Mouse (Mus musculus) neural tube, embryonic 11.5 days (tissue): Measurements from ENCODE around the gene Dnmbp. TPM values are rescaled to one million over a fixed set of nuclear protein-coding genes. Genes with fewer than 3 reads are reported as not detected.

Source experiments
- ATAC-seq: fragments of 200-750 bp; cut with Nextera tagmentation; 2 replicates; pipeline ENCODE4 v1.8.0; 2017; ENCODE audit warnings: moderate number of reproducible peaks, mild to moderate bottlenecking, moderate TSS enrichment, moderate library complexity; ENCODE audit not compliant: insufficient read depth, low FRiP score, low TSS enrichment
- DNase-seq: peaks from one replicate; pipeline ENCODE4 v3.0.0-alpha.2; 2015; ENCODE audit warnings: low spot score
- H3K27ac ChIP-seq: fragments of 300-500 bp; sonication (generic); 2 replicates; pipeline ENCODE4 v1.5.1; 2014; ENCODE audit warnings: low read depth, mild to moderate bottlenecking, low read length
- H3K27me3 ChIP-seq: fragments of 300-500 bp; sonication (generic); 2 replicates; pipeline ENCODE4 v1.6.1; 2014; ENCODE audit warnings: mild to moderate bottlenecking, low read length, mixed read lengths; ENCODE audit not compliant: control insufficient read depth, insufficient read depth
- H3K36me3 ChIP-seq: fragments of 300-500 bp; sonication (generic); 2 replicates; pipeline ENCODE4 v1.6.1; 2014; ENCODE audit warnings: mild to moderate bottlenecking, low read length, moderate library complexity, mixed read lengths; ENCODE audit not compliant: control insufficient read depth, insufficient read depth
- H3K4me1 ChIP-seq: fragments of 300-500 bp; sonication (generic); 2 replicates; pipeline ENCODE4 v1.6.1; 2014; ENCODE audit warnings: low read length, mixed read lengths; ENCODE audit not compliant: control insufficient read depth, insufficient read depth
- H3K4me2 ChIP-seq: fragments of 300-500 bp; sonication (generic); 2 replicates; pipeline ENCODE4 v1.6.1; 2014; ENCODE audit warnings: low read depth, mild to moderate bottlenecking, moderate library complexity
- H3K4me3 ChIP-seq: fragments of 300-500 bp; sonication (generic); 2 replicates; pipeline ENCODE4 v1.5.1; 2014; ENCODE audit warnings: low read depth, low read length
- H3K9ac ChIP-seq: fragments of 300-500 bp; sonication (generic); 2 replicates; pipeline ENCODE4 v1.6.1; 2014; ENCODE audit warnings: mild to moderate bottlenecking, low read length
- H3K9me3 ChIP-seq: fragments of 300-500 bp; sonication (generic); 2 replicates; pipeline ENCODE4 v1.6.1; 2016; ENCODE audit warnings: low read length; ENCODE audit not compliant: control insufficient read depth
- WGBS: fragments of 180-500 bp; shearing (Covaris S2); extraction: QIAGEN DNeasy Blood & Tissue Kit; methylation state at CpG from one replicate; pipeline ENCODE4 v1.1.7; 2014; 5-methylcytosine and 5-hydroxymethylcytosine counted together
- polyA plus RNA-seq: library from polyadenylated mRNA; unstranded; fragments of >200 nt; fragmentation: Nextera tagmentation; extraction: Ambion mirVana; gene quantifications from 2 replicates; pipeline ENCODE4 v1.2.1, GENCODE M21; 2014

The Dnmbp gene
- polyA plus RNA-seq, 1 experiment from 2014 or later, result 15.7 TPM

DNA sequence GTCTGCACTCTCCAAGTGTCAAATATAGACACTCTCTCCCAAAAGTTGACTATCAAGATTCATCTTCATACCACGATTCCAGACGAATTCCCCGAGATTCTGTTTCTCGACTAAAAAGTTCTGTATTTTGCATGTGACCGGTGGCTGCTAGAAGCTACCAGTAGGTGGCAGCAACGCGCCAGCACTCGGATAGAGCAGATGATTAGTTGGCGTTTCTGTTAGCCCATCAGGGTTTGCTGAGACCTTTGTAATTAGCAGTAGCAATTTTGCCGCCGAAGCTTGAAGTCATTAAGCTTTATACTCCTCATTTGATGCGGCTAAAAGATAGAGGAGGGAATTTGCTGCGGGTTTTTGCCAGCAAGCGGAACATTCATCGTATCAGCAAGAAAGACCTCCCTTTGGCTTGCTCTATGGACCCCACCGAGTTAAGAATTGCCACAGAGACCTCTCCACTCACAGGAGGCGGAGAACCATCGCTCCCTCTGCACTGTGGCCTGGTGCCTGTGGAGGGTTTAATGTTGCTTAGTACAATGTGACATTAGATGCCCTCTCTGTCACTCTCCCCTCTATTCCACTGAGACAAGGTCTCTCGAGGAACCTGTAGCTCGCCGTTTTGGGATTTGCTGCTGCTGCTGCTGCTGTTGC, 107.4 kb downstream of the Dnmbp start:
- Histone ChIP-seq H3K4me2 (no peak overlapping the region), H3K4me1 (no peaks in the 10 kb centered on the region), H3K4me3 (no peak overlapping the region), H3K27ac (no peak overlapping the region), H3K27me3 (no peaks in the 10 kb centered on the region), H3K36me3 (no peaks in the 10 kb centered on the region), H3K9me3 (no peaks in the 10 kb centered on the region), H3K9ac (peak overlapping the region; percentile 39)
- ATAC-seq (no peak), DNase-seq (peak; percentile 83)
- WGBS, result 29% methylated on average over 21 of the region's 21 CpGs

DNA sequence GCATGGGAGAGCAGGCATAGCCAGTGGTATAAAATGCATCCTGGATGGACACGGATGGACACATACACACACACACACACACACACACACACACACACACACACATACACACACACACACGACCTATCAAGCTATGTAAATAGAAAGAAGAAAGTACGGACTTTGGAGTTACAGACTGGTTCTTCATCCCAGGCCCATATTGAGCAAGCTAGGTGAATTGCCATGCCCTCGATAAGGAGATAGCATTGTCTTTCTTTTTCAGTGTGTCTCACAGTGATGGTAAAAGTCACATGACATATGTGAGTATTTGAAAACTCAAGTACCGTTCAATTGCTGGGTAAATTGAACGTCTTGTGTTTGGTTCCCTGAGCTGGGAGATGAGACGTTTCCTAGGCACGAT, 113.1 kb downstream of the Dnmbp start:
- 80% methylated on average over 8 of the region's 8 CpGs for WGBS
- Histone ChIP-seq H3K36me3 (no peaks in the 10 kb centered on the region), H3K4me1 (no peaks in the 10 kb centered on the region), H3K4me3 (no peak overlapping the region), H3K27ac (no peak overlapping the region), H3K9ac (no peak overlapping the region), H3K9me3 (no peaks in the 10 kb centered on the region), H3K4me2 (no peak overlapping the region), H3K27me3 (no peaks in the 10 kb centered on the region)
- ATAC-seq, result no peak
- no peak for DNase-seq

DNA sequence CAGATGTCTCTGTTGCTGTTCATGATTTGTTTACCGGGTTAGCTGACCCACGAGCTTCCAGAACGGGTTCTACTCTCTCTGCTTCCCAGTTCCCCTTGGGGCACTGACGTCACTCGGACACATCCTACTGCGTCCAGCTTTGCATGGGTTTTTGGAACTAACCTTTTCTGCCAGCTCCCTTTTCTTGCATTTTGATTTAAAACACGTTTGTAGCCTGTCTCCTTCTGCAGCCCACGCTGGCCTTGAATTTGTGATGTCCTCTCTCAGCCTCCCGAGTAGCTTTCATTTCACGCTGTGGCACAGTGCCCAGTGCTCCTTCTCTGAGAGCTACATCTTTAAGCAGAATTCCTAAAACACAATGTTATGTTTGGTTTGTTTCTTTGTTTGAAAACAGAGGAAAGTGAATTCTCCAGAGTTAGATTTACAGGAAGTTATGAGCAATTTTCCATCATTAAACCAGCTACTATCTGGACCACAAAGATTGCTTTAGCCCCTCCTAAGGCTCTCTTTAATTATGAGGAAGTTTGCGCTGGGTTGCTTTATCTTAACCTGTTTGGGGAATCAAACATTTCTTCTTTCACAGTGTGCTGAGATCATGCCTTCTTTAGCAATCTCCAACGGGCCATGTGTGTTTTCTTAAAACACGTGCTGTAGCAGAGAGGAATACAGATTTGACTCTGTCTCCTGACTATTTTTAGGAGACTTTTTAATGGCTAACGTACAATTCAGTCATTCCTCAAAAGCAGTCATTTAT, 124.2 kb downstream of the Dnmbp start:
- ATAC-seq (no peak), DNase-seq (no peak)
- Histone ChIP-seq H3K4me1 (no peaks in the 10 kb centered on the region), H3K4me3 (no peak overlapping the region), H3K36me3 (no peaks in the 10 kb centered on the region), H3K9me3 (no peaks in the 10 kb centered on the region), H3K27me3 (no peaks in the 10 kb centered on the region), H3K4me2 (no peak overlapping the region), H3K27ac (no peak overlapping the region), H3K9ac (no peak overlapping the region)
- WGBS, result 81% methylated on average over 14 of the region's 14 CpGs

DNA sequence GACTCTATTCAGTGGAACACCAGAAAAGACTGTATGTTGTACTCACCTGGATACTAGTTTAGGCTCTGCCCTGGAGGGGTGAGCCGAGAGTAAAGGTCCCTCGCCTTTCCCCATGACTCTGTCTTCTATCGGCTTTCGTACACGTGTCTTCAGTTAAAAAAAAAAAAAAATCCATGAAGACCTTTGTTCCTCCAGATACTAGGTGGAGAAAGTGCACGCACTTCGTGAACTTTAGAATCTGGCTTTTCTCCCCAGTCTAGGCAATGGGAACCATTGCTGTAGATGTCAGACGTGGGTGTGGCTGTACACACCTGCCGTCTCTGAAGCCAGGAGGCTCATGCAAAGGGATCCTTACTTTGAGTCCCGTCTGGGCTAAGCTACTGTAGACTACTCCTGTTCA, 126.7 kb downstream of the Dnmbp start:
- Histone ChIP-seq H3K4me1 (no peaks in the 10 kb centered on the region), H3K4me2 (no peak overlapping the region), H3K9ac (no peak overlapping the region), H3K27ac (no peak overlapping the region), H3K36me3 (no peaks in the 10 kb centered on the region), H3K4me3 (no peak overlapping the region), H3K9me3 (no peaks in the 10 kb centered on the region), H3K27me3 (no peaks in the 10 kb centered on the region)
- ATAC-seq (no peak), DNase-seq (no peak)
- 88% methylated on average over 10 of the region's 10 CpGs for WGBS

DNA sequence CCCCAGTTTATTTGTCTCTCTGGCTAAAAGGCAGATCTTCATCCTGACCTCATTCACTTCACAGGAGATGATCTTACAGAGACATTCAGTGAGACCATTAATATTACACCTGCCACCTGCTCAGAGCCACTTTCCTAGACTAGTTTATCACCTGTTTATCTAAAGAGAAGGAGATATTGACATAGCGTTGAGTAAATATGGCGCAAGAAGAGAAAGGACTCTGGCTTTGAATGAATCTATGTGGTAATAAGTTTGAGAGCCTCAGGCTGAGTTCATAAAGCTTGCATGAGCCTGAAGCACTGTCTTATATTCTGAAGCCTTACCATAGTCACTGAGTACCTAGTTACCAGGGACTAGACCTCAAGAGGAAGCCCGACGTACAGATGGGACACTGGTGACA, 128.6 kb downstream of the Dnmbp start:
- no peak overlapping the region for H3K27ac ChIP-seq
- WGBS, result 91% methylated on average over 4 of the region's 4 CpGs
- H3K4me1 ChIP-seq, result no peaks in the 10 kb centered on the region
- DNase-seq, result no peak
- no peaks in the 10 kb centered on the region for H3K9me3 ChIP-seq
- no peaks in the 10 kb centered on the region for H3K36me3 ChIP-seq
- ATAC-seq, result no peak
- no peak overlapping the region for H3K4me2 ChIP-seq
- H3K27me3 ChIP-seq, result no peaks in the 10 kb centered on the region
- H3K9ac ChIP-seq, result no peak overlapping the region
- no peak overlapping the region for H3K4me3 ChIP-seq

DNA sequence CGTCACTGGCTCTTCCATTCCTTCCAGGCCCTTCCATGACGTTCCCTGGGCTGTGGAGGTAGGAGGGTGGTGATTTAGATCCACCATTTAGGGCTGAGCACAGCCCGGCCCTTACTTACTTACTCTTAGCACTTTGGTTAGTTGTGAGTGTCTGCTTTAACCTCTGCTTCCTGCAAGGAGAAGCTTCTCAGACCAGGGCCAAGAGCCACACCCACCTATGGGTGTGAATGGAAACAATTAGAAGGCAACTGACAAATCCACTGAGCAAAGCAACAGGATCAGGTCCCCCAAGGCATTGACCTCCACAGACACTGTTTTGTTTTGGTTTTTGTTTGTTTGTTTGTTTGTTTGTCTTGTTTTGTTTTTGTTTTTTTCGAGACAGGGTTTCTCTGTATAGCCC, 130.7 kb downstream of the Dnmbp start:
- no peak for DNase-seq
- Histone ChIP-seq H3K36me3 (no peaks in the 10 kb centered on the region), H3K9ac (no peak overlapping the region), H3K4me2 (no peak overlapping the region), H3K27ac (no peak overlapping the region), H3K27me3 (no peaks in the 10 kb centered on the region), H3K4me1 (no peaks in the 10 kb centered on the region), H3K4me3 (no peak overlapping the region), H3K9me3 (no peaks in the 10 kb centered on the region)
- no peak for ATAC-seq
- WGBS, result 40% methylated on average over 4 of the region's 4 CpGs

DNA sequence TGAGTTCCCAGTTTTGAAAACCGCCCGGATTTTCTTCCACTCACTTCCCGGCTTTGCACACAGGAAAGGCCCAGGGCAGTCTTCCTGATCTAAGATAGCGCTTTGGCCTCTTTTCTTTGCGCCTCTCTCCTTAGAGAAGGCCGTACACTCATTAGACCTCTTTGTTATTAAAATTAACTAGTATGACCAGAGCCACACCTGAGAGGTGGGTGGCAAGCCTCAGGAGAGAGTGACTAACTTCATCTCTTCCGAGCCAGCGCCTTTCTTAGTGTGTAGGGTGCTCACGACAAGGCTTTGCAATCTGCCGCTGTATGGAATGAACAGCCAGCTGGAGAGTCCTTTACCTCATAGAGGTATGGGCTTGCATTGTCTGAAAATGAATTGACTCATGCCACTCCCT, 136.1 kb downstream of the Dnmbp start:
- Histone ChIP-seq H3K4me3 (no peak overlapping the region), H3K9me3 (no peaks in the 10 kb centered on the region), H3K36me3 (no peaks in the 10 kb centered on the region), H3K27me3 (no peaks in the 10 kb centered on the region), H3K4me1 (no peaks in the 10 kb centered on the region), H3K4me2 (no peak overlapping the region), H3K27ac (no peak overlapping the region), H3K9ac (no peak overlapping the region)
- 89% methylated on average over 10 of the region's 10 CpGs for WGBS
- DNase-seq (no peak), ATAC-seq (no peak)

DNA sequence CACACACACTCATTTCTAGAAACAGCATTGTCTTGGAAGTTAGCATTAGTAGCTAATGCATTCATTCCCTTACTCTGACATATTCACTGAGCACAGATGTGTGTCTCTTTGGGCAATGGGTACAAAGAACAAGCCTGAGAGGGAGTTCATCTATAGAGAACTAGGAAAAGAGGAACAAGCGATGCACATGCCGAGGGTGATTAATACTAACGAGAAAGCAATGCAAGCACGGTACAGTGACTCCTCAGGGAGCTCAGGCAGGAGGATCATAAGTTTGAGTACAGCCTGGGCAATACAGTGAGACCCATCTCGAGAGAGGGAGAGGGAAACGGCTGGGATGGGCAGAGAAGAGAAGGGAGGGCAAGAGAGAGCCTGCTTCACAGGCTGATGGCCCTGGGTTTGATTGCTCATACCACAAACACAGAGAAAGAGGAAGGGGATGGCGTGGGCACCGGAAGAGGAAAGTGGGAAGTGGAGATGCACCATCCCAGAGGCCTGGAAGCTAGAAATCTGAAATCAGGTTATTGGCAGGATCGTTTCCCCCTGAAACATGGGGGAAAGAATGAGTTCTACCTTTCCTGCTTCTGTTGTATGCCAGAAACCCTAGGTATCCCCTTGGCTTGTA, 138.5 kb downstream of the Dnmbp start:
- H3K36me3 ChIP-seq, result no peaks in the 10 kb centered on the region
- no peak overlapping the region for H3K9ac ChIP-seq
- DNase-seq (no peak), ATAC-seq (no peak)
- H3K4me3 ChIP-seq, result no peak overlapping the region
- H3K4me1 ChIP-seq, result no peaks in the 10 kb centered on the region
- WGBS, result 78% methylated on average over 9 of the region's 9 CpGs
- no peaks in the 10 kb centered on the region for H3K27me3 ChIP-seq
- H3K9me3 ChIP-seq, result no peaks in the 10 kb centered on the region
- no peak overlapping the region for H3K4me2 ChIP-seq
- H3K27ac ChIP-seq, result no peak overlapping the region

DNA sequence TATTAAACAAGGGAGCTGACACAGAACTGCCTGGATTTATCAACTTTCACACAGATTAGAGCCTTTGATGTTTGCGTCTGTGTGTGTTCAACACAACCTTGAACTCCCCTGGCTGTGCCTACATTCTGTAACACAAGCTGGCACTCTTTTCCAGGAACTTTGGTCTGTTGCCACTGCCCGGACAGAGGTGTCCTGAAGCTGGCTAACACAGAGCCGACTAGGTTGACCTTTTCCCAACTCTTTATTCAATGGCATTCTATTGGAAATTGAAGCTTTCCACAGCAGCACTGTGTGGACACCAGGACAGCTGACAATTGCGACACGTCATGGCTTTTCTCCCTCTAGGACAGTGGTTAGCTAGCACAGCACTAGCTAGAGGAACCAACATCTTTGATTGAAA, 142.8 kb downstream of the Dnmbp start:
- no peak overlapping the region for H3K4me2 ChIP-seq
- H3K27me3 ChIP-seq, result no peaks in the 10 kb centered on the region
- 86% methylated on average over 5 of the region's 5 CpGs for WGBS
- H3K4me3 ChIP-seq, result no peak overlapping the region
- no peak overlapping the region for H3K9ac ChIP-seq
- DNase-seq (no peak), ATAC-seq (no peak)
- no peaks in the 10 kb centered on the region for H3K9me3 ChIP-seq
- no peak overlapping the region for H3K27ac ChIP-seq
- no peaks in the 10 kb centered on the region for H3K36me3 ChIP-seq
- H3K4me1 ChIP-seq, result no peaks in the 10 kb centered on the region
